Mouse (Mus musculus) stomach, embryonic 14.5 days (tissue): ENCODE results near the gene Tacr2. TPM values are rescaled to one million over a fixed set of nuclear protein-coding genes. Genes with fewer than 3 reads are reported as not detected.

Experiments
- ATAC-seq: fragments of 200-750 bp; cut with Nextera tagmentation; 2 replicates; pipeline ENCODE4 v1.8.0; 2017; ENCODE audit warnings: low read depth, moderate TSS enrichment; ENCODE audit not compliant: insufficient number of reproducible peaks, insufficient read depth, low FRiP score
- H3K27ac ChIP-seq: fragments of 300-500 bp; sonication (generic); 2 replicates; pipeline ENCODE4 v1.5.1; 2014; ENCODE audit warnings: mild to moderate bottlenecking, low read length, moderate library complexity, mixed read lengths
- H3K27me3 ChIP-seq: fragments of 300-500 bp; sonication (generic); 2 replicates; pipeline ENCODE4 v1.6.1; 2014; ENCODE audit warnings: low read length, control low read depth, mixed read lengths; ENCODE audit not compliant: control insufficient read depth, insufficient read depth
- H3K36me3 ChIP-seq: fragments of 300-500 bp; sonication (generic); 2 replicates; pipeline ENCODE4 v1.6.1; 2014; ENCODE audit warnings: mild to moderate bottlenecking, control low read depth, low read length, moderate library complexity, mixed read lengths; ENCODE audit not compliant: control insufficient read depth, insufficient read depth
- H3K4me1 ChIP-seq: fragments of 300-500 bp; sonication (generic); 2 replicates; pipeline ENCODE4 v1.6.1; 2014; ENCODE audit warnings: low read length, control low read depth, mixed read lengths; ENCODE audit not compliant: control insufficient read depth, insufficient read depth
- H3K4me2 ChIP-seq: fragments of 300-500 bp; sonication (generic); replicated peaks from 2 replicates; pipeline ENCODE4 v1.6.1; 2014; ENCODE audit warnings: low read depth, low read length, control low read depth
- H3K4me3 ChIP-seq: fragments of 300-500 bp; sonication (generic); 2 replicates; pipeline ENCODE4 v1.5.1; 2014; ENCODE audit warnings: low read depth, low read length, control low read depth
- H3K9ac ChIP-seq: fragments of 300-500 bp; sonication (generic); replicated peaks from 2 replicates; pipeline ENCODE4 v1.6.1; 2014; ENCODE audit warnings: low read depth, mild to moderate bottlenecking, control low read depth, low read length, moderate library complexity, mixed read lengths
- H3K9me3 ChIP-seq: fragments of 300-500 bp; sonication (generic); 2 replicates; pipeline ENCODE4 v1.6.1; 2016; ENCODE audit warnings: low read depth, low read length, control low read depth; ENCODE audit not compliant: control insufficient read depth
- WGBS: fragments of 180-500 bp; shearing (Covaris S2); extraction: QIAGEN DNeasy Blood & Tissue Kit; methylation state at CpG from one replicate; pipeline ENCODE4 v1.1.7; 2014; 5-methylcytosine and 5-hydroxymethylcytosine counted together
- polyA plus RNA-seq: library from polyadenylated mRNA; unstranded; fragments of >200 nt; fragmentation: Nextera tagmentation; extraction: Ambion mirVana; gene quantifications from 2 replicates; pipeline ENCODE4 v1.2.1, GENCODE M21; 2014

Tacr2 gene
- polyA plus RNA-seq, 1 experiment from 2014 or later, result 0.14 TPM

GRCm38 (mm10) chr10:62311464-62311863 lies 59.2 kb downstream of the Tacr2 start:
- Histone ChIP-seq H3K9ac (no peak overlapping the region), H3K27me3 (no peaks in the 10 kb centered on the region), H3K4me2 (no peak overlapping the region), H3K4me3 (no peak overlapping the region), H3K27ac (0 out of 2 replicates have a peak overlapping the region, but pooled peaks have one; percentile 49), H3K36me3 (no peaks in the 10 kb centered on the region), H3K9me3 (no peaks in the 10 kb centered on the region), H3K4me1 (no peaks in the 10 kb centered on the region; the same call in 1 of the 2 replicates)
- ATAC-seq, result peak; percentile 35; the same call in 1 of the 2 replicates
- 37% methylated on average over 6 of the region's 6 CpGs for WGBS

DNA sequence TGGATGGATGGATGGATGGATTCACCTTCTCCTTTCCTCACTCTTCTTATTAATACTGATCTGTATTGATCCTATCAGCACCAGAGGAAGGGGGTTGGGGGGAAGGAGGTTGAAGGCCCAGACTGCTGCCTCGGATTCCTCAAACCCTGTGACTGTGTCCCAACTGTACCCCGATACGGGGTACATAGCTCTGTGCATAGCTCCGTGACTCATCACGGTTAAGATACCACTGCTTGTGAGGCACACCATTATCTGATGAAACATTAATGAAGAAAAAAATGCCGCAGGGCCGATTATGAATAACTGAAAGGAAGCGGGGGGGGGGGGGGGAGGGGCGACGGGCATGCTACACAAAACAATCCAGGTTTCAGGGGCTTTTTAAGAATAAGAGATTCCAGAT lies 60.9 kb downstream of the Tacr2 start:
- no peak overlapping the region for H3K27ac ChIP-seq
- H3K9ac ChIP-seq, result no peak overlapping the region

GRCm38 (mm10) chr10:62313885-62314424 lies 61.7 kb downstream of the Tacr2 start:
- Histone ChIP-seq H3K9me3 (no peaks in the 10 kb centered on the region), H3K27me3 (no peaks in the 10 kb centered on the region), H3K9ac (no peak overlapping the region), H3K27ac (no peak overlapping the region), H3K36me3 (no peaks in the 10 kb centered on the region), H3K4me3 (no peak overlapping the region), H3K4me2 (no peak overlapping the region), H3K4me1 (no peaks in the 10 kb centered on the region)
- 0 out of 2 replicates have a peak, but pooled peaks have one; percentile 15 for ATAC-seq
- 58% methylated on average over 15 of the region's 15 CpGs for WGBS

More for the DNA sequence above, 60.9 kb downstream of the Tacr2 start:
- Histone ChIP-seq H3K27me3 (no peaks in the 10 kb centered on the region), H3K36me3 (no peaks in the 10 kb centered on the region), H3K4me2 (no peak overlapping the region), H3K4me1 (no peaks in the 10 kb centered on the region), H3K4me3 (no peak overlapping the region), H3K9me3 (no peaks in the 10 kb centered on the region)
- no peak for ATAC-seq
- 81% methylated on average over 10 of the region's 10 CpGs for WGBS

Other genes starting within 250 kb of the Tacr2 start
- 0.58 and 4.7 TPM in 2 replicates for gene Neurog3, start 119.3 kb upstream of the Tacr2 start, polyA plus RNA-seq
- gene Fam241b, start 108.5 kb upstream of the Tacr2 start, polyA plus RNA-seq, result 7.7 and 8.1 TPM in 2 replicates
- gene Tspan15, start 21.2 kb upstream of the Tacr2 start, polyA plus RNA-seq, result 32.4 and 32.8 TPM in 2 replicates
- 19.4 and 23.6 TPM in 2 replicates for gene Hk1, start 127.5 kb downstream of the Tacr2 start, polyA plus RNA-seq
- 2.0 and 2.2 TPM in 2 replicates for gene Hkdc1, start 170.1 kb downstream of the Tacr2 start, polyA plus RNA-seq
- gene 4930507D05Rik, start 197.1 kb downstream of the Tacr2 start, polyA plus RNA-seq, result 0.71 and 0.90 TPM in 2 replicates
- gene Supv3l1, start 197.3 kb downstream of the Tacr2 start, polyA plus RNA-seq, result 25.5 and 25.8 TPM in 2 replicates
- 75.6 and 77.9 TPM in 2 replicates for gene Vps26a, start 234.4 kb downstream of the Tacr2 start, polyA plus RNA-seq